Mouse (Mus musculus) heart, postnatal 25 days (tissue): ENCODE measurements at regions not wholly inside any gene's neighbourhood (a gene's known extent, or its start where the extent isn't known, plus 50 kb on each side); places are given as distances from the start of the nearest gene placed in this dataset.

Experiments used
- DNase-seq: peaks from one replicate; pipeline ENCODE4 v3.0.0; 2022; ENCODE audit warnings: low spot score
- intact Hi-C: fragments of 180-260 bp; cut with DNase I; formaldehyde crosslinking; loops from one replicate; pipeline ENCODE4 v1.15.1; 2025

GRCm38 (mm10) chr13:28898900-28899299, 54.6 kb downstream of the Sox4 start:
- DNase-seq, result no peak
- intact Hi-C loops, result no loop called here

- no peak for DNase-seq
- intact Hi-C loops, result no loop called here
Observed at GRCm38 (mm10) chr13:28892896-28893295, 60.6 kb downstream of the Sox4 start.

GRCm38 (mm10) chr13:28887098-28887497, 66.4 kb downstream of the Sox4 start:
- no peak for DNase-seq
- intact Hi-C loops, result no loop called here

GRCm38 (mm10) chr13:28886691-28887090, 66.8 kb downstream of the Sox4 start:
- intact Hi-C loops, result no loop called here
- DNase-seq, result peak; percentile 6

GRCm38 (mm10) chr13:28885083-28886037, 68.2 kb downstream of the Sox4 start:
- intact Hi-C loops, result no loop called here
- DNase-seq, result no peak

- DNase-seq, result no peak
- intact Hi-C loops, result loop anchor here (1.0 to 5.0 kb wide), 4 partner anchors 21 to 162 kb away; no protein-coding TSS in a partner anchor
Observed at GRCm38 (mm10) chr13:28884191-28884820, 69.2 kb downstream of the Sox4 start.

- intact Hi-C loops, result loop anchor here (5.0 kb wide), 2 partner anchors 126 to 161 kb away; no protein-coding TSS in a partner anchor
- no peak for DNase-seq
Observed at GRCm38 (mm10) chr13:28883398-28883797, 70.1 kb downstream of the Sox4 start.

GRCm38 (mm10) chr13:28880888-28881287, 72.6 kb downstream of the Sox4 start:
- intact Hi-C loops, result loop anchor here (5.0 kb wide), 2 partner anchors 124 to 159 kb away; no protein-coding TSS in a partner anchor
- no peak for DNase-seq

- intact Hi-C loops, result no loop called here
- DNase-seq, result no peak
Observed at GRCm38 (mm10) chr13:28878692-28879091, 74.8 kb downstream of the Sox4 start.

- DNase-seq, result no peak
- intact Hi-C loops, result no loop called here
Observed at GRCm38 (mm10) chr13:28876771-28877170, 76.7 kb downstream of the Sox4 start.

- intact Hi-C loops, result no loop called here
- DNase-seq, result no peak
Observed at GRCm38 (mm10) chr13:28870681-28871080, 82.8 kb downstream of the Sox4 start.

GRCm38 (mm10) chr13:28867210-28867609, 86.3 kb downstream of the Sox4 start:
- intact Hi-C loops, result no loop called here
- DNase-seq, result no peak

- intact Hi-C loops, result no loop called here
- DNase-seq, result no peak
Observed at GRCm38 (mm10) chr13:28866686-28867085, 86.8 kb downstream of the Sox4 start.

GRCm38 (mm10) chr13:28860601-28861000, 92.9 kb downstream of the Sox4 start:
- intact Hi-C loops, result no loop called here
- no peak for DNase-seq

- no peak for DNase-seq
Observed at GRCm38 (mm10) chr13:28859829-28860427, 93.6 kb downstream of the Sox4 start.

GRCm38 (mm10) chr13:28858001-28858400, 95.5 kb downstream of the Sox4 start:
- DNase-seq, result no peak
- intact Hi-C loops, result no loop called here

More at GRCm38 (mm10) chr13:28859829-28860427, 93.6 kb downstream of the Sox4 start:
- intact Hi-C loops, result no loop called here

- no peak for DNase-seq
- intact Hi-C loops, result no loop called here
Observed at GRCm38 (mm10) chr13:28857201-28857600, 96.3 kb downstream of the Sox4 start.

- intact Hi-C loops, result no loop called here
- no peak for DNase-seq
Observed at GRCm38 (mm10) chr13:28856472-28856871, 97.0 kb downstream of the Sox4 start.

- intact Hi-C loops, result no loop called here
- no peak for DNase-seq
Observed at GRCm38 (mm10) chr13:28854247-28854646, 99.3 kb downstream of the Sox4 start.

- no peak for DNase-seq
- intact Hi-C loops, result no loop called here
Observed at GRCm38 (mm10) chr13:28848305-28848704, 105.2 kb downstream of the Sox4 start.

GRCm38 (mm10) chr13:28847478-28847877, 106.0 kb downstream of the Sox4 start:
- intact Hi-C loops, result no loop called here
- no peak for DNase-seq
